Mouse (Mus musculus) cerebellum, adult 2 months (tissue): ENCODE results near the gene Tmem260.

ENCODE experiments used
- CTCF ChIP-seq: fragments of 200-500 bp; IDR thresholded peaks from 2 replicates; pipeline ENCODE4 v1.5.1; 2011; ENCODE audit warnings: low read depth, mild to moderate bottlenecking, control low read depth, low read length, moderate library complexity, borderline replicate concordance; ENCODE audit not compliant: insufficient read depth
- POLR2A ChIP-seq: fragments of 200-500 bp; IDR thresholded peaks from 2 replicates; pipeline ENCODE4 v1.6.1; 2011; ENCODE audit warnings: low read length, control low read depth, borderline replicate concordance; ENCODE audit not compliant: insufficient read depth

- TF ChIP-seq POLR2A (no peak), CTCF (no peak)
These were observed 36.8 kb downstream of the Tmem260 start for GRCm38 (mm10) chr14:48482762-48483161.
